Mouse (Mus musculus) thymus, adult 2 months (tissue): ENCODE data around the gene Zfp541. TPM values are rescaled to one million over a fixed set of nuclear protein-coding genes. Genes with fewer than 3 reads are reported as not detected.

ENCODE experiments used
- DNase-seq: peaks from one replicate; pipeline ENCODE4 v3.0.0; 2021
- H3K27ac ChIP-seq: fragments of 200-500 bp; 2 replicates; pipeline ENCODE4 v1.5.1; 2012; ENCODE audit warnings: low read length, control low read depth; ENCODE audit not compliant: control insufficient read depth, insufficient read depth
- H3K27me3 ChIP-seq: fragments of 200-500 bp; 2 replicates; pipeline ENCODE4 v1.6.1; 2012; ENCODE audit warnings: mild to moderate bottlenecking, low read length, moderate library complexity, mixed read lengths; ENCODE audit not compliant: control insufficient read depth, insufficient read depth
- H3K36me3 ChIP-seq: fragments of 200-500 bp; 2 replicates; pipeline ENCODE4 v1.6.1; 2012; ENCODE audit warnings: mild to moderate bottlenecking, low read length, moderate library complexity; ENCODE audit not compliant: control insufficient read depth, insufficient read depth
- H3K4me1 ChIP-seq: fragments of 200-500 bp; replicated peaks from 2 replicates; pipeline ENCODE4 v1.6.1; 2012; ENCODE audit warnings: low read length; ENCODE audit not compliant: control insufficient read depth, insufficient read depth
- H3K4me3 ChIP-seq: fragments of 200-500 bp; 2 replicates; pipeline ENCODE4 v1.5.1; 2012; ENCODE audit warnings: mild to moderate bottlenecking, low read length, control low read depth, moderate library complexity; ENCODE audit not compliant: control insufficient read depth, insufficient read depth
- CTCF ChIP-seq: fragments of 200-500 bp; IDR thresholded peaks from 2 replicates; pipeline ENCODE4 v1.5.1; 2012; ENCODE audit warnings: mild to moderate bottlenecking, control low read depth, low read length, moderate library complexity, borderline replicate concordance; ENCODE audit not compliant: control insufficient read depth, poor library complexity, insufficient read depth; ENCODE audit errors: extremely low read depth
- POLR2A ChIP-seq: fragments of 200-500 bp; IDR thresholded peaks from 2 replicates; pipeline ENCODE4 v1.6.1; 2012; ENCODE audit warnings: mild to moderate bottlenecking, low read length, control low read depth, moderate library complexity; ENCODE audit not compliant: control insufficient read depth, poor library complexity, insufficient read depth; ENCODE audit errors: extremely low read depth
- WGBS: fragments of 180-500 bp; shearing (Covaris S2); methylation state at CpG from one replicate; pipeline ENCODE4 v1.1.7; 2018; 5-methylcytosine and 5-hydroxymethylcytosine counted together
- polyA plus RNA-seq: library from polyadenylated mRNA; depleted of rRNA; stranded (reverse); fragments of >200 nt; gene quantifications from 2 replicates; pipeline ENCODE4 v1.2.3, GENCODE M21; 2012

The Zfp541 gene
- polyA plus RNA-seq, 1 experiment: 0.11 TPM

GRCm38 (mm10) chr7:16119569-16120261 is 58.1 kb downstream of the Zfp541 start, which contains the start of gene Kptn:
TSS of gene Kptn (plus strand) at chr7:16119895.
- peak; percentile 87 for DNase-seq
- no peak for TF ChIP-seq POLR2A
- peak; percentile 78; the same call in 1 of the 2 replicates for TF ChIP-seq CTCF
- 1% methylated on average over 33 of the region's 33 CpGs for WGBS
- H3K27me3 ChIP-seq: no peaks in the 10 kb centered on the region; the same call in 1 of the 2 replicates
- peak within 1 kb of the TSS; percentile 76 for H3K4me3 ChIP-seq
- no peak within 1 kb of the TSS for H3K27ac ChIP-seq
- H3K4me1 ChIP-seq: no peaks in the 10 kb centered on the region; the same call in 1 of the 2 replicates
- H3K36me3 ChIP-seq: peaks cover 5% of the 10 kb centered on the region; the same call in 1 of the 2 replicates

GRCm38 (mm10) chr7:16120262-16120600 is 58.6 kb downstream of the Zfp541 start:
- Histone ChIP-seq H3K27ac (no peak overlapping the region), H3K4me1 (no peaks in the 10 kb centered on the region; the same call in 1 of the 2 replicates), H3K27me3 (no peaks in the 10 kb centered on the region; the same call in 1 of the 2 replicates), H3K4me3 (peak overlapping the region; percentile 76), H3K36me3 (peaks cover under 1% of the 10 kb centered on the region; the same call in 1 of the 2 replicates)
- TF ChIP-seq CTCF: no peak
- no peak for TF ChIP-seq POLR2A
- WGBS: 62% methylated on average over 9 of the region's 9 CpGs
- DNase-seq: no peak

GRCm38 (mm10) chr7:16125829-16126228 is 64.2 kb downstream of the Zfp541 start:
- Histone ChIP-seq H3K36me3 (no peaks in the 10 kb centered on the region), H3K27me3 (no peaks in the 10 kb centered on the region; the same call in 1 of the 2 replicates), H3K4me1 (no peaks in the 10 kb centered on the region), H3K27ac (no peak overlapping the region), H3K4me3 (no peak overlapping the region)
- WGBS: 97% methylated on average over 9 of the region's 9 CpGs
- TF ChIP-seq POLR2A (no peak), CTCF (no peak)
- DNase-seq: no peak

GRCm38 (mm10) chr7:16128344-16128743 is 66.7 kb downstream of the Zfp541 start:
- DNase-seq: no peak
- Histone ChIP-seq H3K36me3 (no peaks in the 10 kb centered on the region), H3K4me1 (no peaks in the 10 kb centered on the region), H3K27me3 (no peaks in the 10 kb centered on the region; the same call in 1 of the 2 replicates), H3K27ac (no peak overlapping the region), H3K4me3 (no peak overlapping the region)
- TF ChIP-seq CTCF: no peak
- 91% methylated on average over 6 of the region's 6 CpGs for WGBS

- TF ChIP-seq POLR2A (no peak), CTCF (no peak)
- Histone ChIP-seq H3K36me3 (no peaks in the 10 kb centered on the region), H3K4me3 (no peak overlapping the region), H3K27ac (no peak overlapping the region), H3K27me3 (no peaks in the 10 kb centered on the region; the same call in 1 of the 2 replicates), H3K4me1 (no peaks in the 10 kb centered on the region)
- 84% methylated on average over 5 of the region's 5 CpGs for WGBS
- DNase-seq: no peak
Observed at GRCm38 (mm10) chr7:16128899-16129298, 67.3 kb downstream of the Zfp541 start.

- DNase-seq: peak; percentile 44
- H3K27ac ChIP-seq: no peak within 1 kb of the TSS
- H3K27me3 ChIP-seq: no peaks in the 10 kb centered on the region; the same call in 1 of the 2 replicates
- no peaks in the 10 kb centered on the region for H3K4me1 ChIP-seq
- no peaks in the 10 kb centered on the region for H3K36me3 ChIP-seq
- H3K4me3 ChIP-seq: no peak within 1 kb of the TSS
- 6% methylated on average over 12 of the region's 12 CpGs for WGBS
- no peak for TF ChIP-seq CTCF
- TF ChIP-seq POLR2A: no peak
Observed at GRCm38 (mm10) chr7:16129421-16129845, 67.8 kb downstream of the Zfp541 start, which contains the start of gene Slc8a2. TSS of gene Slc8a2 (plus strand) at chr7:16129826.
